Mouse (Mus musculus) bone marrow macrophage, adult 2 months (primary cell): Measurements from ENCODE around the gene Sdhc.

Source experiments
- CTCF ChIP-seq: IDR thresholded peaks from 2 replicates; pipeline ENCODE4 v1.5.1; 2012; ENCODE audit warnings: low read depth, mild to moderate bottlenecking, low read length, moderate library complexity
- POLR2A ChIP-seq: IDR thresholded peaks from 2 replicates; pipeline ENCODE4 v1.6.1; 2012; ENCODE audit warnings: mild to moderate bottlenecking, low read depth, low read length, borderline replicate concordance

GRCm38 (mm10) chr1:171193911-171194830 is 43.8 kb upstream of the Sdhc start:
- TF ChIP-seq POLR2A (no peak), CTCF (no peak)
